Mouse (Mus musculus) lung, embryonic 16.5 days (tissue): ENCODE data around the gene Aldoc. TPM values are rescaled to one million over a fixed set of nuclear protein-coding genes. Genes with fewer than 3 reads are reported as not detected.

ENCODE experiments used
- ATAC-seq: fragments of 200-750 bp; cut with Nextera tagmentation; 2 replicates; pipeline ENCODE4 v1.8.0; 2017; ENCODE audit warnings: low read depth, mild to moderate bottlenecking, moderate library complexity
- H3K27ac ChIP-seq: fragments of 300-500 bp; sonication (generic); 2 replicates; pipeline ENCODE4 v1.5.1; 2014; ENCODE audit warnings: mild to moderate bottlenecking, control low read depth, low read length
- H3K27me3 ChIP-seq: fragments of 300-500 bp; sonication (generic); 2 replicates; pipeline ENCODE4 v1.6.1; 2014; ENCODE audit warnings: low read depth, low read length, mixed read lengths; ENCODE audit not compliant: control insufficient read depth, insufficient read depth
- H3K36me3 ChIP-seq: fragments of 300-500 bp; sonication (generic); 2 replicates; pipeline ENCODE4 v1.6.1; 2014; ENCODE audit warnings: low read length; ENCODE audit not compliant: control insufficient read depth, insufficient read depth
- H3K4me1 ChIP-seq: fragments of 300-500 bp; sonication (generic); replicated peaks from 2 replicates; pipeline ENCODE4 v1.6.1; 2014; ENCODE audit warnings: low read length, mixed read lengths; ENCODE audit not compliant: control insufficient read depth, insufficient read depth
- H3K4me2 ChIP-seq: fragments of 300-500 bp; sonication (generic); 2 replicates; pipeline ENCODE4 v1.6.1; 2014; ENCODE audit warnings: low read depth, low read length, control low read depth
- H3K4me3 ChIP-seq: fragments of 300-500 bp; sonication (generic); 2 replicates; pipeline ENCODE4 v1.5.1; 2014; ENCODE audit warnings: mild to moderate bottlenecking, low read length, control low read depth
- H3K9ac ChIP-seq: fragments of 300-500 bp; sonication (generic); 2 replicates; pipeline ENCODE4 v1.6.1; 2014; ENCODE audit warnings: low read length, control low read depth
- H3K9me3 ChIP-seq: fragments of 300-500 bp; sonication (generic); 2 replicates; pipeline ENCODE4 v1.6.1; 2016; ENCODE audit warnings: low read length; ENCODE audit not compliant: control insufficient read depth
- WGBS: fragments of 180-500 bp; shearing (Covaris S2); extraction: QIAGEN DNeasy Blood & Tissue Kit; methylation state at CpG from one replicate; pipeline ENCODE4 v1.1.7; 2014; 5-methylcytosine and 5-hydroxymethylcytosine counted together
- polyA plus RNA-seq: library from polyadenylated mRNA; unstranded; fragments of >200 nt; fragmentation: Nextera tagmentation; extraction: Ambion mirVana; gene quantifications from 2 replicates; pipeline ENCODE4 v1.2.1, GENCODE M21; 2015

The Aldoc gene
- polyA plus RNA-seq, 1 experiment from 2014 or later, result 8.9 TPM

GRCm38 (mm10) chr11:78367456-78368225 lies 44.9 kb downstream of the Aldoc start:
- H3K4me1 ChIP-seq, result peaks cover 5% of the 10 kb centered on the region; the same call in 1 of the 2 replicates
- no peaks in the 10 kb centered on the region for H3K36me3 ChIP-seq
- WGBS, result 81% methylated on average over 15 of the region's 15 CpGs
- H3K27me3 ChIP-seq, result no peaks in the 10 kb centered on the region
- no peak overlapping the region for H3K9ac ChIP-seq
- no peak overlapping the region for H3K4me3 ChIP-seq
- H3K27ac ChIP-seq, result no peak overlapping the region
- H3K9me3 ChIP-seq, result no peaks in the 10 kb centered on the region
- ATAC-seq, result no peak
- no peak overlapping the region for H3K4me2 ChIP-seq

- 27% methylated on average over 1 of the region's 1 CpGs for WGBS
- Histone ChIP-seq H3K36me3 (no peaks in the 10 kb centered on the region), H3K4me3 (no peak overlapping the region), H3K4me2 (no peak overlapping the region), H3K27me3 (no peaks in the 10 kb centered on the region), H3K27ac (no peak overlapping the region), H3K9me3 (no peaks in the 10 kb centered on the region), H3K4me1 (peaks cover 5% of the 10 kb centered on the region; the same call in 1 of the 2 replicates), H3K9ac (no peak overlapping the region)
- peak; percentile 65 for ATAC-seq
Observed at GRCm38 (mm10) chr11:78370389-78370788, 47.6 kb downstream of the Aldoc start.

GRCm38 (mm10) chr11:78371711-78372110 lies 48.9 kb downstream of the Aldoc start:
- H3K4me3 ChIP-seq, result no peak overlapping the region

DNA sequence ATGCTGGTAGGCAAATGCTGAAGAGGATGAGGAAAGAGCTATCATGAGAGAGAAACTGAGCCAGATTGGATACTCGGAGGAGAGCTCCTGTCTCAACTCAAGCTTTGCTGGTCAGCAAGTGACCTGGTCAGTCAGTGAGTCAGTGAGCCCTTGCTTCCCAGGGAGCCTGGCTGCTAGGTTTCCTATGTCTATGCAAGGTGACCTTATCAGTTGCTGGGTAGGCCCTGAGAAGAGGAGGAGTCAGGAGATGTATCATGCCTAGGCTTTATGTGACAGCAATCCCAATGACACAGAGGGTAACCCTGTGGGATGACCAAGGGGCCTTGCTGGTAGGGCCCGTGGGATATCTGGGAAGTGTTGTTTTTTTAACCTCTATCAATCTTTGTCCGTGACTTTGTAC lies 49.4 kb downstream of the Aldoc start:
- ATAC-seq, result no peak
- Histone ChIP-seq H3K9me3 (no peaks in the 10 kb centered on the region), H3K36me3 (no peaks in the 10 kb centered on the region), H3K9ac (no peak overlapping the region), H3K27ac (no peak overlapping the region), H3K4me2 (no peak overlapping the region), H3K4me3 (no peak overlapping the region), H3K27me3 (no peaks in the 10 kb centered on the region), H3K4me1 (peaks cover 5% of the 10 kb centered on the region; the same call in 1 of the 2 replicates)
- 42% methylated on average over 3 of the region's 3 CpGs for WGBS

More at GRCm38 (mm10) chr11:78371711-78372110, 48.9 kb downstream of the Aldoc start:
- ATAC-seq, result no peak
- Histone ChIP-seq H3K27ac (no peak overlapping the region), H3K9me3 (no peaks in the 10 kb centered on the region), H3K9ac (no peak overlapping the region), H3K36me3 (no peaks in the 10 kb centered on the region), H3K27me3 (no peaks in the 10 kb centered on the region), H3K4me1 (peaks cover 5% of the 10 kb centered on the region; the same call in 1 of the 2 replicates), H3K4me2 (no peak overlapping the region)
- WGBS, result 91% methylated on average over 11 of the region's 11 CpGs

GRCm38 (mm10) chr11:78372610-78373009 lies 49.8 kb downstream of the Aldoc start:
- no peaks in the 10 kb centered on the region for H3K36me3 ChIP-seq
- H3K27ac ChIP-seq, result no peak overlapping the region
- no peak overlapping the region for H3K9ac ChIP-seq
- H3K27me3 ChIP-seq, result no peaks in the 10 kb centered on the region
- no peaks in the 10 kb centered on the region for H3K9me3 ChIP-seq
- no peak overlapping the region for H3K4me2 ChIP-seq
- 39% methylated on average over 7 of the region's 7 CpGs for WGBS
- H3K4me3 ChIP-seq, result no peak overlapping the region
- peaks cover 5% of the 10 kb centered on the region; the same call in 1 of the 2 replicates for H3K4me1 ChIP-seq
- no peak for ATAC-seq

DNA sequence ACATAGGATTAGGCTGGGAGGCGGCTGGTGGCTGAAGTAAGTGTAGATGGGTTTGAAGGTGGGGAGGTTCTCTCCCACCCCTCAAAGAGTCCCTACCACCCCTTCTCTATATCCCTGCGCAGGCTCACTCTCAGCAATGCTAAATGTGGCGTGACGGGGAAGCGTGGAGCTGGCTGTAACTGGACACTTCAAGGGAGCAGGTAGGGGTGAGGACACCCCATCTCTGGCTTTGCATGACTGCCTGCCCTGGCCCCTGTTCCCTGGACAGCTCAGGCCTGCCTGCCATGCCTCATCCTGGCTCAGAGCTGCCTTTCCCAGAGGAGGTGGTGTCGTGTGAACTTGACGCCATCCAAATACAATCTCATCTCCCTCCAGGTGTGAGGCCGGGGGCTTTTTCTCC lies 51.4 kb downstream of the Aldoc start:
- Histone ChIP-seq H3K27ac (no peak overlapping the region), H3K4me1 (peaks cover 5% of the 10 kb centered on the region; the same call in 1 of the 2 replicates), H3K27me3 (no peaks in the 10 kb centered on the region), H3K4me3 (no peak overlapping the region), H3K4me2 (no peak overlapping the region), H3K9ac (no peak overlapping the region), H3K9me3 (no peaks in the 10 kb centered on the region), H3K36me3 (no peaks in the 10 kb centered on the region)
- ATAC-seq, result no peak
- WGBS, result 72% methylated on average over 8 of the region's 8 CpGs

Other genes starting within 250 kb of the Aldoc start
- gene Eral1, start 242.6 kb upstream of the Aldoc start, polyA plus RNA-seq, result 35.0 and 35.1 TPM in 2 replicates
- 13.6 and 17.1 TPM in 2 replicates for gene Fam222b, start 228.3 kb upstream of the Aldoc start, polyA plus RNA-seq
- gene Traf4, start 157.4 kb upstream of the Aldoc start, polyA plus RNA-seq, result 84.2 and 96.3 TPM in 2 replicates
- gene Nek8, start 146.3 kb upstream of the Aldoc start, polyA plus RNA-seq, result 20.6 and 22.3 TPM in 2 replicates
- gene Tlcd1, start 146.3 kb upstream of the Aldoc start, polyA plus RNA-seq, result 24.4 and 25.9 TPM in 2 replicates
- gene Rpl23a, start 139.4 kb upstream of the Aldoc start, polyA plus RNA-seq, result 1,346 and 1,426 TPM in 2 replicates
- 117 and 129 TPM in 2 replicates for gene Rab34, start 134.5 kb upstream of the Aldoc start, polyA plus RNA-seq
- 5.3 and 6.8 TPM in 2 replicates for gene Proca1, start 129.6 kb upstream of the Aldoc start, polyA plus RNA-seq
- 81.9 and 84.7 TPM in 2 replicates for gene Sdf2, start 77.2 kb upstream of the Aldoc start, polyA plus RNA-seq
- 24.6 and 26.2 TPM in 2 replicates for gene Supt6, start 77.0 kb upstream of the Aldoc start, polyA plus RNA-seq
- 59.5 and 63.5 TPM in 2 replicates for gene 2610507B11Rik, start 61.2 kb upstream of the Aldoc start, polyA plus RNA-seq
- gene BC030499, start 32.1 kb upstream of the Aldoc start, polyA plus RNA-seq, result 0.13 and 0.35 TPM in 2 replicates
- gene Spag5, start 21.4 kb upstream of the Aldoc start, polyA plus RNA-seq, result 44.9 and 46.7 TPM in 2 replicates
- 81.8 and 84.8 TPM in 2 replicates for gene Pigs, start 5.4 kb downstream of the Aldoc start, polyA plus RNA-seq
- gene Unc119, start 20.5 kb downstream of the Aldoc start, polyA plus RNA-seq, result 26.6 and 27.2 TPM in 2 replicates
- 0.77 and 1.2 TPM in 2 replicates for gene Foxn1, start 63.6 kb downstream of the Aldoc start, polyA plus RNA-seq
- 0.15 and 0.47 TPM in 2 replicates for gene Slc13a2, start 99.2 kb downstream of the Aldoc start, polyA plus RNA-seq
- 12.2 TPM in 2 replicates for gene Slc46a1, start 142.7 kb downstream of the Aldoc start, polyA plus RNA-seq
- gene Sarm1, start 174.8 kb downstream of the Aldoc start, polyA plus RNA-seq, result 0.97 and 1.2 TPM in 2 replicates
- gene Vtn, start 176.1 kb downstream of the Aldoc start, polyA plus RNA-seq, result 1.5 and 14.5 TPM in 2 replicates
- not detected in 2 replicates for gene Sebox, start 180.5 kb downstream of the Aldoc start, polyA plus RNA-seq
- gene Tmem199, start 189.2 kb downstream of the Aldoc start, polyA plus RNA-seq, result 44.9 and 48.3 TPM in 2 replicates
- gene Poldip2, start 189.2 kb downstream of the Aldoc start, polyA plus RNA-seq, result 142 TPM in 2 replicates
- gene Tnfaip1, start 213.4 kb downstream of the Aldoc start, polyA plus RNA-seq, result 80.2 and 85.1 TPM in 2 replicates
- gene Ift20, start 213.4 kb downstream of the Aldoc start, polyA plus RNA-seq, result 145 and 154 TPM in 2 replicates
- gene Tmem97, start 227.8 kb downstream of the Aldoc start, polyA plus RNA-seq, result 64.7 and 71.5 TPM in 2 replicates